In genomic region chr9:86571540-86572135, GRCm38 (mm10) we compare ENCODE assay signal across 8 mouse cellular contexts. TPM values are rescaled to one million over a fixed set of nuclear protein-coding genes. Genes with fewer than 3 reads are reported as not detected.
A peak's percentile ranks its signal among the peaks of the same experiment; 100 is the strongest.
DNase-seq lines count a peak whose midpoint lies in the region; ATAC-seq and TF ChIP-seq lines count a peak whose summit lies in the region.

Gene Pgm3, minus strand, starts transcription at chr9:86571842.
Gene Rwdd2a, plus strand, starts transcription at chr9:86571991.

- H3K9ac ChIP-seq in heart, embryonic 11.5 days (ENCODE audit: low read depth, low read length), result peak within 1 kb of the TSS; percentile 80
- H3K9ac ChIP-seq in kidney, embryonic 16.5 days (replicated peaks; ENCODE audit: low read length), result peak within 1 kb of the TSS; percentile 84
- H3K9ac ChIP-seq in liver, adult 2 months (ENCODE audit: low read depth, low read length), result peak within 1 kb of the TSS; percentile 80

- H3K4me1 ChIP-seq in bone marrow macrophage, adult 2 months (ENCODE audit: control insufficient read depth, insufficient read depth, low read length), result peaks cover 12% of the 10 kb centered on the region
- H3K4me1 ChIP-seq in embryonic fibroblast, embryonic 13.5 days (ENCODE audit: control insufficient read depth, insufficient read depth, low read length), result no peaks in the 10 kb centered on the region; the same call in 1 of the 2 replicates
- H3K4me1 ChIP-seq in heart, embryonic 11.5 days (ENCODE audit: control insufficient read depth, insufficient read depth, low read length), result no peaks in the 10 kb centered on the region; the same call in 1 of the 2 replicates
- peaks cover 9% of the 10 kb centered on the region for H3K4me1 ChIP-seq in kidney, embryonic 16.5 days (ENCODE audit: insufficient read depth, low read length)
- peaks cover 10% of the 10 kb centered on the region; the same call in 1 of the 2 replicates for H3K4me1 ChIP-seq in liver, adult 2 months (ENCODE audit: control insufficient read depth, insufficient read depth, low read length)

- no peak for TF ChIP-seq CTCF in bone marrow macrophage, adult 2 months (IDR thresholded peaks at IDR 0.05; ENCODE audit: low read depth, low read length)
- no peak for TF ChIP-seq CTCF in embryonic fibroblast, embryonic 13.5 days (IDR thresholded peaks at IDR 0.05; ENCODE audit: borderline replicate concordance, insufficient read depth, low read length)
- TF ChIP-seq CTCF in liver, adult 2 months (IDR thresholded peaks at IDR 0.05; ENCODE audit: low read depth, low read length), result no peak

- no peaks in the 10 kb centered on the region for H3K9me3 ChIP-seq in heart, embryonic 11.5 days (replicated peaks; ENCODE audit: control insufficient read depth, low read length)
- H3K9me3 ChIP-seq in kidney, embryonic 16.5 days (ENCODE audit: low read length), result no peaks in the 10 kb centered on the region

- 0 out of 2 replicates have a peak within 1 kb of the TSS, but pooled peaks have one; percentile 27 for H3K27ac ChIP-seq in bone marrow macrophage, adult 2 months (ENCODE audit: insufficient read depth, low read depth, low read length)
- H3K27ac ChIP-seq in embryonic fibroblast, embryonic 13.5 days (ENCODE audit: insufficient read depth, low read length), result peak within 1 kb of the TSS; percentile 29
- peak within 1 kb of the TSS; percentile 70 for H3K27ac ChIP-seq in heart, embryonic 11.5 days (ENCODE audit: low read depth, low read length)
- peak within 1 kb of the TSS; percentile 82 for H3K27ac ChIP-seq in kidney, embryonic 16.5 days (ENCODE audit: low read length)
- H3K27ac ChIP-seq in liver, adult 2 months (replicated peaks; ENCODE audit: insufficient read depth, low read depth, low read length), result peak within 1 kb of the TSS; percentile 14

- peak within 1 kb of the TSS; percentile 100 for H3K4me2 ChIP-seq in heart, embryonic 11.5 days
- H3K4me2 ChIP-seq in kidney, embryonic 16.5 days (replicated peaks; ENCODE audit: low read depth, low read length), result peak within 1 kb of the TSS; percentile 93
- peak within 1 kb of the TSS; percentile 85 for H3K4me2 ChIP-seq in myocyte (ENCODE audit: low read depth)

- ATAC-seq in heart, embryonic 11.5 days (replicated peaks; ENCODE audit: insufficient number of reproducible peaks, low FRiP score, low TSS enrichment), result peak; percentile 98
- peak; percentile 98 for ATAC-seq in kidney, embryonic 16.5 days (ENCODE audit: low FRiP score, low TSS enrichment)

- DNase-seq in A20 (ENCODE audit: low read depth, low spot score), result peak; percentile 96
- DNase-seq in liver, adult 2 months (ENCODE audit: extremely low read depth, low read depth, low spot score), result peak; percentile 74
- peak; percentile 97 for DNase-seq in splenic B cell, adult 2 months (ENCODE audit: low read depth, low spot score)

- peak within 1 kb of the TSS; percentile 63 for H3ac ChIP-seq in myocyte (ENCODE audit: control insufficient read depth, insufficient read length)

- H3K27me3 ChIP-seq in heart, embryonic 11.5 days (ENCODE audit: control insufficient read depth, insufficient read depth, low read length), result no peaks in the 10 kb centered on the region
- H3K27me3 ChIP-seq in kidney, embryonic 16.5 days (ENCODE audit: insufficient read depth, low read length), result no peaks in the 10 kb centered on the region
- H3K27me3 ChIP-seq in liver, adult 2 months (ENCODE audit: control insufficient read depth, insufficient read depth, low read length), result no peaks in the 10 kb centered on the region
- H3K27me3 ChIP-seq in myocyte (ENCODE audit: control insufficient read depth, insufficient read depth, insufficient read length), result no peaks in the 10 kb centered on the region
- no peaks in the 10 kb centered on the region for H3K27me3 ChIP-seq in splenic B cell, adult 2 months (ENCODE audit: control insufficient read depth, insufficient read depth, low read length, poor library complexity, severe bottlenecking)

- peak within 1 kb of the TSS; percentile 97 for H3K4me3 ChIP-seq in bone marrow macrophage, adult 2 months (ENCODE audit: insufficient read depth, low read length)
- H3K4me3 ChIP-seq in embryonic fibroblast, embryonic 13.5 days (ENCODE audit: insufficient read depth, low read length), result peak within 1 kb of the TSS; percentile 84
- peak within 1 kb of the TSS; percentile 78 for H3K4me3 ChIP-seq in heart, embryonic 11.5 days (ENCODE audit: low read depth, low read length)
- peak within 1 kb of the TSS; percentile 87 for H3K4me3 ChIP-seq in kidney, embryonic 16.5 days (ENCODE audit: low read length)
- peak within 1 kb of the TSS; percentile 74 for H3K4me3 ChIP-seq in liver, adult 2 months (ENCODE audit: insufficient read depth, low read depth, low read length)
- peak within 1 kb of the TSS; percentile 59 for H3K4me3 ChIP-seq in myocyte

- under 1% methylated on average over 58 of the region's 59 CpGs for WGBS in heart, embryonic 11.5 days (ENCODE audit: insufficient replicate concordance)
- WGBS in kidney, embryonic 16.5 days, result under 1% methylated on average over 59 of the region's 59 CpGs
- under 1% methylated on average over 59 of the region's 59 CpGs for WGBS in liver, adult 2 months

- H3K36me3 ChIP-seq in heart, embryonic 11.5 days (ENCODE audit: control insufficient read depth, insufficient read depth, low read length), result no peaks in the 10 kb centered on the region
- peaks cover 10% of the 10 kb centered on the region; the same call in 1 of the 2 replicates for H3K36me3 ChIP-seq in kidney, embryonic 16.5 days (ENCODE audit: insufficient read depth, low read length)
- H3K36me3 ChIP-seq in liver, adult 2 months (ENCODE audit: control insufficient read depth, insufficient read depth, low read length), result peaks cover 37% of the 10 kb centered on the region
- no peaks in the 10 kb centered on the region for H3K36me3 ChIP-seq in myocyte (ENCODE audit: control insufficient read depth, insufficient read depth)
- H3K36me3 ChIP-seq in splenic B cell, adult 2 months (ENCODE audit: control insufficient read depth, insufficient read depth, low read length, poor library complexity, severe bottlenecking), result no peaks in the 10 kb centered on the region; the same call in 1 of the 2 replicates

- no peak for TF ChIP-seq POLR2A in bone marrow macrophage, adult 2 months (IDR thresholded peaks at IDR 0.05; ENCODE audit: borderline replicate concordance, low read depth, low read length)
- peak; percentile 97 for TF ChIP-seq POLR2A in embryonic fibroblast, embryonic 13.5 days (IDR thresholded peaks at IDR 0.05; ENCODE audit: low read depth, low read length)
- peak; percentile 93 for TF ChIP-seq POLR2A in liver, adult 2 months (IDR thresholded peaks at IDR 0.05; ENCODE audit: extremely low read depth, insufficient read depth, low read length)
- peak; percentile 99 for TF ChIP-seq POLR2A in myocyte (IDR thresholded peaks at IDR 0.05; ENCODE audit: insufficient read length, low read depth)

- no peaks in the 10 kb centered on the region for H3K79me2 ChIP-seq in liver, adult 2 months (ENCODE audit: control insufficient read depth, insufficient read depth, low read length)
- peaks cover 9% of the 10 kb centered on the region for H3K79me2 ChIP-seq in myocyte (ENCODE audit: control insufficient read depth, insufficient read depth)

TF ChIP-seq in myocyte, 11 proteins besides CTCF, POLR2A, EP300 and RAD21:
- no peak for TF ChIP-seq MAX (IDR thresholded peaks at IDR 0.05; ENCODE audit: low read depth)
- no peak for TF ChIP-seq CEBPB (IDR thresholded peaks at IDR 0.05; ENCODE audit: insufficient read depth, poor library complexity, severe bottlenecking)
- TF ChIP-seq E2F4 (IDR thresholded peaks at IDR 0.05; ENCODE audit: insufficient read depth), result no peak
- no peak for TF ChIP-seq REST (IDR thresholded peaks at IDR 0.05; ENCODE audit: insufficient read depth, insufficient read length)
- peak in 1 of 3 experiments; percentile 2 for TF ChIP-seq MYOD1 (IDR thresholded peaks at IDR 0.05; ENCODE audit: control insufficient read depth in 1 of 3, insufficient read length in 2 of 3, low read depth in 2 of 3)
- TF ChIP-seq SRF (IDR thresholded peaks at IDR 0.05; ENCODE audit: control insufficient read depth, insufficient read length, low read depth), result no peak
- no peak for TF ChIP-seq MYOG (IDR thresholded peaks at IDR 0.05; ENCODE audit: control insufficient read depth in 1 of 3, insufficient read depth in 1 of 3, insufficient read length in 2 of 3, low read depth in 2 of 3)
- no peak for TF ChIP-seq TCF12 (IDR thresholded peaks at IDR 0.05; ENCODE audit: insufficient read depth, poor library complexity, severe bottlenecking)
- TF ChIP-seq POLR2AphosphoS2 (IDR thresholded peaks at IDR 0.05; ENCODE audit: insufficient read length, low read depth), result peak; percentile 95
- no peak for TF ChIP-seq USF1 (IDR thresholded peaks at IDR 0.05; ENCODE audit: low read depth)
- TF ChIP-seq TCF3 (IDR thresholded peaks at IDR 0.05; ENCODE audit: insufficient read length, low read depth), result no peak

RNA-seq across cellular contexts. Expression of gene Pgm3, which starts in this region (rescaled TPM):
- 8.0 and 8.5 TPM in 2 replicates for polyA plus RNA-seq in bone marrow macrophage, adult 2 months (2012; ENCODE audit: insufficient read depth, insufficient read length, missing spikeins)
- 27.6 and 30.8 TPM in 2 replicates for polyA plus RNA-seq in embryonic fibroblast, embryonic 13.5 days (2011; ENCODE audit: insufficient read length, low read depth, missing spikeins)
- polyA plus RNA-seq in heart, embryonic 11.5 days (2014; fragmentation: Nextera tagmentation; extraction: Ambion mirVana), result 26.6 and 27.4 TPM in 2 replicates
- 39.3 and 42.7 TPM in 2 replicates for polyA plus RNA-seq in kidney, embryonic 16.5 days (2015; fragmentation: Nextera tagmentation; extraction: Ambion mirVana)
- total RNA-seq in liver, adult 2 months (2014; rRNA removed), result 13.3 and 16.5 TPM in 2 replicates
- polyA plus RNA-seq in liver, adult 2 months (2012; rRNA removed), result 3.7 TPM in 2 replicates
- polyA plus RNA-seq in myocyte (2012; fragmentation: generic; extraction: Trizol), result 8.5 TPM

RNA-seq across cellular contexts. Expression of gene Rwdd2a, which starts in this region (rescaled TPM):
- polyA plus RNA-seq in bone marrow macrophage, adult 2 months (2012; ENCODE audit: insufficient read depth, insufficient read length, missing spikeins), result 9.9 and 11.8 TPM in 2 replicates
- polyA plus RNA-seq in embryonic fibroblast, embryonic 13.5 days (2011; ENCODE audit: insufficient read length, low read depth, missing spikeins), result 2.2 and 2.3 TPM in 2 replicates
- polyA plus RNA-seq in heart, embryonic 11.5 days (2014; fragmentation: Nextera tagmentation; extraction: Ambion mirVana), result 4.8 TPM in 2 replicates
- polyA plus RNA-seq in kidney, embryonic 16.5 days (2015; fragmentation: Nextera tagmentation; extraction: Ambion mirVana), result 3.8 and 4.4 TPM in 2 replicates
- 0.20 TPM in 1 of 2 replicates, not detected in the other for total RNA-seq in liver, adult 2 months (2014; rRNA removed)
- 0.11 TPM in 1 of 2 replicates, not detected in the other for polyA plus RNA-seq in liver, adult 2 months (2012; rRNA removed)
- 2.1 TPM for polyA plus RNA-seq in myocyte (2012; fragmentation: generic; extraction: Trizol)

Comparison
In these comparisons a context has a peak if more than half of its experiments do, and no peak if none do; other contexts are left out.
1. Peak in every context shown above with its lines: DNase-seq, ATAC-seq, H3K4me3 ChIP-seq and H3K27ac ChIP-seq.
2. H3K27ac ChIP-seq: peak in every context shown above with its lines; median percentile 82 in kidney, embryonic 16.5 days; 70 in heart, embryonic 11.5 days; 29 in embryonic fibroblast, embryonic 13.5 days; 27 in bone marrow macrophage, adult 2 months; 14 in liver, adult 2 months.